Mouse (Mus musculus) hindbrain, embryonic 11.5 days (tissue): ENCODE measurements at regions not wholly inside any gene's neighbourhood (a gene's known extent, or its start where the extent isn't known, plus 50 kb on each side); places are given as distances from the start of the nearest gene placed in this dataset.

Experiments used
- ATAC-seq: fragments of 200-750 bp; cut with Nextera tagmentation; 2 replicates; pipeline ENCODE4 v1.8.0; 2017; ENCODE audit warnings: mild to moderate bottlenecking, moderate TSS enrichment, moderate library complexity; ENCODE audit not compliant: low FRiP score
- DNase-seq: peaks from one replicate; pipeline ENCODE4 v3.0.0-alpha.2; 2015; ENCODE audit warnings: low spot score
- H3K27ac ChIP-seq: fragments of 300-500 bp; sonication (generic); 2 replicates; pipeline ENCODE4 v1.5.1; 2014; ENCODE audit warnings: mild to moderate bottlenecking, low read depth, low read length
- H3K27me3 ChIP-seq: fragments of 300-500 bp; sonication (generic); 2 replicates; pipeline ENCODE4 v1.6.1; 2014; ENCODE audit warnings: mild to moderate bottlenecking, low read length, moderate library complexity, mixed read lengths; ENCODE audit not compliant: control insufficient read depth, insufficient read depth
- H3K36me3 ChIP-seq: fragments of 300-500 bp; sonication (generic); 2 replicates; pipeline ENCODE4 v1.6.1; 2014; ENCODE audit warnings: mild to moderate bottlenecking, low read length, moderate library complexity, mixed read lengths; ENCODE audit not compliant: control insufficient read depth, insufficient read depth
- H3K4me1 ChIP-seq: fragments of 300-500 bp; sonication (generic); replicated peaks from 2 replicates; pipeline ENCODE4 v1.6.1; 2014; ENCODE audit warnings: low read length, mixed read lengths; ENCODE audit not compliant: control insufficient read depth, insufficient read depth
- H3K4me2 ChIP-seq: fragments of 300-500 bp; sonication (generic); replicated peaks from 2 replicates; pipeline ENCODE4 v1.6.1; 2014; ENCODE audit warnings: mild to moderate bottlenecking, low read depth, low read length
- H3K4me3 ChIP-seq: fragments of 300-500 bp; sonication (generic); 2 replicates; pipeline ENCODE4 v1.5.1; 2014; ENCODE audit warnings: low read depth, low read length
- H3K9ac ChIP-seq: fragments of 300-500 bp; sonication (generic); 2 replicates; pipeline ENCODE4 v1.6.1; 2014; ENCODE audit warnings: low read depth, low read length
- H3K9me3 ChIP-seq: fragments of 300-500 bp; sonication (generic); 2 replicates; pipeline ENCODE4 v1.6.1; 2016; ENCODE audit warnings: low read length; ENCODE audit not compliant: control insufficient read depth
- WGBS: fragments of 180-500 bp; shearing (Covaris S2); extraction: QIAGEN DNeasy Blood & Tissue Kit; methylation state at CpG from one replicate; pipeline ENCODE4 v1.1.7; 2014; 5-methylcytosine and 5-hydroxymethylcytosine counted together

DNA sequence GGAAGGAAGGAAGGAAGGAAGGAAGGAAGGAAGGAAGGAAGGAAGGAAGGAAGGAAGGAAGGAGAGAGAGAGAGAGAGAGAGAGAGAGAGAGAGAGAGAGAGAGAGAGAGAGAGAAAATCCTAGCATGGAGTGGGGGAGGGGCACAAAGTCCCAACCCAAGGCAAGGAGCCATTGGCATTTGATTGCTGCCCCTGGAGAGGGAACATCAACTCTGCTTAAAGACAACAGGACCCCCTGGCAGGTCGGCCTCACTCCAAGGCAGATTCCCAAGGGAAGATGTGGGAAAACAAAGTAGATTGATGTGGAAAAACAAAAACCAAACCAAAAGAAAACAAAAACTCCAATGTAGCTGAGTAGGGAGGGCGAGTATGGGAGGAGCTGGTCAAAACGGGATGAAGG, 49.9 kb upstream of the Fzd10 start:
- no peak overlapping the region for H3K27ac ChIP-seq
- peaks cover 5% of the 10 kb centered on the region; the same call in 1 of the 2 replicates for H3K4me1 ChIP-seq
- WGBS: 21% methylated on average over 3 of the region's 3 CpGs
- no peak overlapping the region for H3K4me3 ChIP-seq
- no peaks in the 10 kb centered on the region for H3K27me3 ChIP-seq
- no peak overlapping the region for H3K4me2 ChIP-seq
- ATAC-seq: no peak
- no peak for DNase-seq
- no peaks in the 10 kb centered on the region for H3K9me3 ChIP-seq
- no peak overlapping the region for H3K9ac ChIP-seq
- H3K36me3 ChIP-seq: no peaks in the 10 kb centered on the region

DNA sequence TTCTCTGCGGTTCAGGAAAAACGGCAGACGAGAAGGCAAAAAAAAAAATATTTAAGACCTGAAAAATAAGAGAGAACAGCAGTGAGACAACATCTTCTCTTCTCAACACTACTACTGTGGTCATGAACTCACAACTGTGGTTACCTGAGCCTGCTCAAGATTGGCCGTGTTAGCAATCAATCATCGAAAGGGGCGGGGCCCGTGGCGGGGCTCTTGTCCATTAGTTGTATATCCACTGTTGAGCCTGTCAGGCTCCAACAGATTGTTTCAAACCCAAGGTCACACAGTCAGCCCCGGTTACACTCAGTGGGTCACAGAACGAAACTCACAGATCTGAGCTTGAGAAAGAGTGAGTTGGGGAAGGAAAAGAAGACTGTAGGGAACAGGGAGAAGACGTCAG, 50.8 kb upstream of the Fzd10 start:
- H3K27ac ChIP-seq: no peak overlapping the region
- no peaks in the 10 kb centered on the region for H3K36me3 ChIP-seq
- ATAC-seq: no peak
- DNase-seq: no peak
- no peak overlapping the region for H3K4me2 ChIP-seq
- no peaks in the 10 kb centered on the region for H3K27me3 ChIP-seq
- H3K9me3 ChIP-seq: no peaks in the 10 kb centered on the region
- H3K9ac ChIP-seq: no peak overlapping the region
- WGBS: 86% methylated on average over 11 of the region's 11 CpGs
- H3K4me1 ChIP-seq: peaks cover 5% of the 10 kb centered on the region; the same call in 1 of the 2 replicates
- no peak overlapping the region for H3K4me3 ChIP-seq

DNA sequence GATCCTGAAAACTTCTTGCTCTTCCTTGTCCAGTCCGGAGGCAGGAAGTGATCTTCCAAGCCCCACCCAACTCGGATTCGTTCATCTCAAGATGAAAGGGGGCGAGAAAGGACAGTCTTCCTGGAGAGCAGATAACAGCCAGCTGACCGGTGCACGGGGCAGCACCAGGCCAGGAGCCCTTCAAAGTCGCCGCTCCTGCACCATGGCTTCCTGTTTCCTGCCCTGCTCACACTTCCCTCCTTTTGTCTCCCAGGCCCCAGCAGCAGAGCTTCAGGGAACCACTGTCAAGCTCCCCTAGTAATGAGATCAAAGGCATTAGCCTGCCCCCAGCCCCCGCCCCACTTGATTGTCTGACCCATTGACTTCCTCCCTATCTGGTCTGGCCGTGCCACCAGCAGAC, 58.6 kb upstream of the Fzd10 start:
- Histone ChIP-seq H3K4me3 (no peak overlapping the region), H3K9ac (no peak overlapping the region)

DNA sequence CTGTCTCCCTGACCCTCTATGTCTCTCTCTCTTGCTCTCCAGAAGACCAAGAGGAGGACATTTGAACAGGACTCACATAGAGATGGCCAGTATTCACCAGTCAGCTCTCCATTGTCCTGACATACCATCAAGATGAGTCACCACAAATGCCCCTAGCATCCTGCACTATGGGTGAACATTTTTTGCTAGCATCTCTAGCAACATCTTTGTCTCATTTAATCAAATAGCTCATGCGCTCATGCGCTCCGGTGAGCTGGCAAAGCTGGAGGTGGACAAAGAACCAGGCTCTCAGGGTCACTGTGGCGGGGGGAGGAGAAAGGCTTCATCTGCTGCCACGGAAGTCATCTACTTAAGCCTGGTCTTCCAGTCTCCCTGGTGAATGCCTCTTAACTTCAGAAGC, 62.0 kb upstream of the Fzd10 start:
- Histone ChIP-seq H3K27me3 (no peaks in the 10 kb centered on the region), H3K9me3 (no peaks in the 10 kb centered on the region), H3K36me3 (no peaks in the 10 kb centered on the region), H3K4me1 (no peaks in the 10 kb centered on the region), H3K4me2 (no peak overlapping the region), H3K9ac (no peak overlapping the region), H3K4me3 (no peak overlapping the region), H3K27ac (no peak overlapping the region)
- WGBS: 41% methylated on average over 5 of the region's 5 CpGs
- DNase-seq: no peak
- no peak for ATAC-seq

More for the DNA sequence above, 58.6 kb upstream of the Fzd10 start:
- 25% methylated on average over 10 of the region's 10 CpGs for WGBS
- Histone ChIP-seq H3K27me3 (no peaks in the 10 kb centered on the region), H3K36me3 (no peaks in the 10 kb centered on the region), H3K27ac (no peak overlapping the region), H3K9me3 (no peaks in the 10 kb centered on the region), H3K4me2 (no peak overlapping the region), H3K4me1 (no peaks in the 10 kb centered on the region)
- no peak for DNase-seq
- no peak for ATAC-seq

DNA sequence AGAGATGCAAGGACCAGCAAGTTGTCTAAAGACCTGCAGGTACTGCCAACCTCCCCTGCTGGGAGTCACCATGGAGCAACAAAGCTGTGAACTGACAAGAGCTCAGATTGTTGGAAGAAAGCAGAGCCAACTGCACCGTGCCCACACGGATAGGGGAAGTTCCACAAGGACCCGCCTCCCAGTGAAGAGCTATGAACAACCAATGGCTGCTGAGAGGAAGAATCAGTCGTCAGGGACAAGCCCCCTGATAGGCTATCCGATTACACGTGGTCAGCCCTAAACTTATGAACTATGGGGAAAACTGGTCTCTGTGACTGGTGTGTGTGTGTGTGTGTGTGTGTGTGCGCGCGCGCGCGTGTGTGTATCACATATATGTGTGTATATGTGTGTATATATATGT, 63.4 kb upstream of the Fzd10 start:
- Histone ChIP-seq H3K27ac (no peak overlapping the region), H3K9me3 (no peaks in the 10 kb centered on the region), H3K36me3 (no peaks in the 10 kb centered on the region), H3K4me2 (peak overlapping the region; percentile 15; the same call in 1 of the 2 replicates), H3K27me3 (no peaks in the 10 kb centered on the region), H3K4me3 (no peak overlapping the region), H3K4me1 (no peaks in the 10 kb centered on the region), H3K9ac (no peak overlapping the region)
- WGBS: 57% methylated on average over 12 of the region's 12 CpGs
- DNase-seq (peak; percentile 23), ATAC-seq (peak; percentile 33; the same call in 1 of the 2 replicates)

DNA sequence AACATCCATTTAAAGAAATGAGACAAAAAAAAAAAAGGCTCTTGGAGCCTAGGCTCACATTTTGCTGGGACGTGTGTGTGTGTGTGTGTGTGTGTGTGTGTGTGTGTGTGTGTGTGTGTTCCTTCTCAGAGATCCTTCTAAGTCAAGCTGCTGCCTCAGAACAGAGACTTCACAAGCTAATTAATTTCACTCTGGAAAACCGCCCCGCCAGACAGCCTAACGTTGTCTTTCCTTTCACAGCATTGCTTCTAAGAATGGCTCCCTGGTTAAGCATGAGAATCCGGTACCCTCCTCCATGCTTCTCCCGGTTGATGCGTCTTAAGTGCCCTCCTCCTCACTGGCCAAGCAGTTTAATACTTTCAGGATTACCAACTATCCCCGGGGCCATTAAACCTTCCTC, 64.3 kb upstream of the Fzd10 start:
- no peaks in the 10 kb centered on the region for H3K36me3 ChIP-seq
- peak overlapping the region; percentile 15; the same call in 1 of the 2 replicates for H3K4me2 ChIP-seq
- H3K9me3 ChIP-seq: no peaks in the 10 kb centered on the region
- no peaks in the 10 kb centered on the region for H3K4me1 ChIP-seq
- no peak for DNase-seq
- 35% methylated on average over 8 of the region's 8 CpGs for WGBS
- no peak overlapping the region for H3K4me3 ChIP-seq
- ATAC-seq: no peak
- no peak overlapping the region for H3K27ac ChIP-seq
- no peaks in the 10 kb centered on the region for H3K27me3 ChIP-seq
- no peak overlapping the region for H3K9ac ChIP-seq

DNA sequence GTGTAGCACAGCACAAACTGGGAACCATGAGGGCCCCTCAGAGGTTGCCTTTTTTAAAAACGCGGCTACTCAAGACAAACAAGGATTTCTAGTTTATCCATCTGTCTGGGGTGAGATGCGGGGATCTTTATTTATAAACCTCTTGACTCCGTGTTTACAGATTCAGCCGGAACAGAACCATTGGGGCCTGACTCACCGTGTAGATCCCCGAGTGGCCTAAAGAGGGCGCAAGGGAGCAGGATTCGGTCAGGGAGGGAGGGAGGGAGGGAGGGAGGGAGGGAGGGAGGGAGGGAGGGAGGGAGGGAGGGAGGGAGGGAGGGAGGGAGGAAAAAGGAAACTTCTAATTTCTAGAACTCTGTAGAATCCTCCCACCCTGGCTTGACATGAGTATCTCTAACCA, 73.4 kb upstream of the Fzd10 start:
- no peak overlapping the region for H3K4me2 ChIP-seq
- H3K4me3 ChIP-seq: no peak overlapping the region
- no peaks in the 10 kb centered on the region for H3K9me3 ChIP-seq
- 35% methylated on average over 8 of the region's 9 CpGs for WGBS
- H3K27me3 ChIP-seq: no peaks in the 10 kb centered on the region
- DNase-seq (peak; percentile 60), ATAC-seq (no peak)
- H3K36me3 ChIP-seq: no peaks in the 10 kb centered on the region
- no peak overlapping the region for H3K9ac ChIP-seq
- H3K27ac ChIP-seq: no peak overlapping the region
- H3K4me1 ChIP-seq: peaks cover 9% of the 10 kb centered on the region; the same call in 1 of the 2 replicates

DNA sequence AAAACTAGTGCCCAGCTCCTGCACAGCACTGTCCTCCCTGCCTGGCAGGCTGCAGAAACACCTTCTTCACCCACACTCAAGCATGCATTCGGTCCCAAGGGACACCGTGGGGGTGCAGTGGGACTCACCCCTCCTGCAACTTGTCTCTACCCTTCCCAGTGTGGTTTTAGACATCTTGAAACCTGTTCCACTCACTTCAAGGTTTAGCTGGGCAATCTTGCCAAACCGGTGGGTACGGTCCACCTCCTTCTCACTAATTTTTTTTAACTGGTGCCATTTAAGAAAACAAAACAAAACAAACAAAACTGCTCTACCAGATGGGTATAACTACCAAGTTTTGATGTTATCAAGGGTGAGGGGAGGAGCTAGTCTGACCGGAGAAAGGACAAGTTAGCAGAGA, 74.2 kb upstream of the Fzd10 start:
- ATAC-seq (no peak), DNase-seq (no peak)
- Histone ChIP-seq H3K4me3 (no peak overlapping the region), H3K4me1 (peaks cover 9% of the 10 kb centered on the region; the same call in 1 of the 2 replicates), H3K9me3 (no peaks in the 10 kb centered on the region), H3K9ac (no peak overlapping the region), H3K4me2 (no peak overlapping the region), H3K27ac (no peak overlapping the region), H3K27me3 (no peaks in the 10 kb centered on the region), H3K36me3 (no peaks in the 10 kb centered on the region)
- 83% methylated on average over 5 of the region's 5 CpGs for WGBS

DNA sequence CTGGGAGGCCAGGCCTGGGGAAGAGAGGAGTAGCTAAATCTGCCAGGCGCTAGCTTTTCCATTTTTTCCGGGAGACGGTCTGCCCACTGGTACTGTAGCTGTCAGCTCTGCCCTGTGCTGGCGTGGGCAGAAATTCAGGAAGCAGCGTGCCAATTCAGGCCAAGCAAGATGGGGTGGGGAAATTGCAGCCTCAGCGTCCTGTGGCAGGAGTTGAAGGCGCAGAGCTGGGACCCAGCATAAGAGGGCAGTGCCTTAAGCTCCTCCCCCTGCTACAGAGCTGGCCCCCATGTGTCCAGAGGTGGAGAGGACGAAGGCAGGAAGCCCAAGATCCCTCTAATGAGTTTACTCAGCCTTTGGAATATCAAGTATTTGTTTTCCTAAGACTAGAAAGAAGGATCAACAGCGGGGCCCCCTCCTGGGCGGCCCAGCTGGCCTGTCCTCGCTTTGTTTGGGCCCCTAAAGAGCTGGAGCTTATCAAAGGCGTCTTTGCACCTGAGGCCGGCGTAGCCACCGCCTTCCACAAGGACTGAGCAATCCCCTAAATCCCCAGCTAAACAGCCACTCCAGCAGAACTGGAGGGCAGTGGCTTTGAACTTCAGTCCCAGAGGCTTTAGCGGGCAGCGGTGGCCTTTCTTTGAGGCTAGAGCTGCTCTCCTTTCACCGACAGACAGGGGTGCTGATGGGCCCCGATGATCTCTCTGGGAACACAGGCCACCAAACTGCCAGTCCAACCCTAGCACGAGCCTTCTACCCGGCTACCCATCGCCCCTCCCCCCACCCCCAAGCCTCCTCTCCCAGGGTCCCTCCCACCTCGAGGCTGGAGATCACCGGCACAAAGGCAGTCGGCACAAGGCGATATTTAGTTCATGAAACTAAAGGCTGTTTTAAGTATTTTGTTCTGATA, 76.0 kb upstream of the Fzd10 start:
- Histone ChIP-seq H3K9ac (peak overlapping the region; percentile 17), H3K27me3 (no peaks in the 10 kb centered on the region), H3K36me3 (no peaks in the 10 kb centered on the region), H3K4me1 (peaks cover 9% of the 10 kb centered on the region; the same call in 1 of the 2 replicates), H3K4me2 (no peak overlapping the region), H3K4me3 (no peak overlapping the region), H3K27ac (0 out of 2 replicates have a peak overlapping the region, but pooled peaks have one; percentile 33), H3K9me3 (no peaks in the 10 kb centered on the region)
- 10% methylated on average over 26 of the region's 26 CpGs for WGBS
- peak; percentile 44 for DNase-seq
- ATAC-seq: peak; percentile 64
